Mouse (Mus musculus) spleen, adult 2 months (tissue): ENCODE results near the gene Trappc2l. TPM values are rescaled to one million over a fixed set of nuclear protein-coding genes. Genes with fewer than 3 reads are reported as not detected.

Experiments
- DNase-seq, 2 experiments: peaks; one replicate each; pipeline versions ENCODE4 v3.0.0 to v3.0.0-alpha.2; 2012 to 2021; ENCODE audit warnings: low spot score in 2 of 2, low read depth in 1 of 2
- H3K27ac ChIP-seq: fragments of 200-500 bp; 2 replicates; pipeline ENCODE4 v1.5.1; 2012; ENCODE audit warnings: low read length, inconsistent platforms; ENCODE audit not compliant: insufficient read depth
- H3K27me3 ChIP-seq: fragments of 200-500 bp; 2 replicates; pipeline ENCODE4 v1.6.1; 2012; ENCODE audit warnings: mild to moderate bottlenecking, moderate library complexity, low read length, inconsistent platforms; ENCODE audit not compliant: control insufficient read depth, insufficient read depth
- H3K36me3 ChIP-seq: fragments of 200-500 bp; 2 replicates; pipeline ENCODE4 v1.6.1; 2012; ENCODE audit warnings: mild to moderate bottlenecking, low read length, inconsistent platforms; ENCODE audit not compliant: control insufficient read depth, insufficient read depth
- H3K4me1 ChIP-seq: fragments of 200-500 bp; 2 replicates; pipeline ENCODE4 v1.6.1; 2011; ENCODE audit warnings: inconsistent platforms; ENCODE audit not compliant: control insufficient read depth, insufficient read depth, insufficient read length
- H3K4me3 ChIP-seq: fragments of 200-500 bp; 2 replicates; pipeline ENCODE4 v1.5.1; 2011; ENCODE audit warnings: mild to moderate bottlenecking, inconsistent platforms; ENCODE audit not compliant: insufficient read depth, insufficient read length; ENCODE audit errors: extremely low read depth
- CTCF ChIP-seq: fragments of 200-500 bp; IDR thresholded peaks from 2 replicates; pipeline ENCODE4 v1.5.1; 2011; ENCODE audit warnings: mild to moderate bottlenecking, inconsistent platforms; ENCODE audit not compliant: insufficient read depth, insufficient read length, insufficient replicate concordance; ENCODE audit errors: extremely low read depth
- POLR2A ChIP-seq: fragments of 200-500 bp; IDR thresholded peaks from 2 replicates; pipeline ENCODE4 v1.6.1; 2011; ENCODE audit warnings: low read depth, low read length, inconsistent platforms
- WGBS: fragments of 180-500 bp; shearing (Covaris S2); methylation state at CpG from one replicate; pipeline ENCODE4 v1.1.7; 2018; 5-methylcytosine and 5-hydroxymethylcytosine counted together
- polyA plus RNA-seq: library from polyadenylated mRNA; depleted of rRNA; stranded (reverse); fragments of >200 nt; gene quantifications from 2 replicates; pipeline ENCODE4 v1.2.3, GENCODE M21; 2012

The Trappc2l gene
- polyA plus RNA-seq, 1 experiment, result 133 TPM

DNA sequence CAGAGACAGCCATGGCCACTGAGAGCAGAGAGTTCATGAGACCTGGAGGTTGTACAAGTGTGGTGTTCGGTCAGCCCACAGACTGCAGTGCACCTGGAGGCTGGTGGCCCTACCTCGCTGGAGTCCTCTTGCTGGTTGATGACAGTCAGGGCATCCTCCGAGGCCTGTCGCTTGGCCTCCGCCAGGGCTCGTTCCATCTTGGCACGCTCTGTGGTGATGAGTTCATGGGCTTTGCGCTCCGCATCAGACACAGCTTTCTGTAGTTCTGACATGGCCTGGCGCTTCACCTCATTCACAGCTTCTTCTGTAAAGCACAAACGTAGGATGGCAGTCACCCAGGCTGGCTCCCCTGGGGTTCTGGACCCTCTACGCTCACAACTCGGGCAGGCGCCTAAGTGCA is 21.8 kb downstream of the Trappc2l start:
- no peak for DNase-seq
- 96% methylated on average over 14 of the region's 14 CpGs for WGBS
- TF ChIP-seq POLR2A (no peak), CTCF (no peak)
- H3K4me1 ChIP-seq, result no peaks in the 10 kb centered on the region
- peaks cover 58% of the 10 kb centered on the region for H3K36me3 ChIP-seq
- H3K27ac ChIP-seq, result no peak overlapping the region
- no peaks in the 10 kb centered on the region for H3K27me3 ChIP-seq
- no peak overlapping the region for H3K4me3 ChIP-seq

DNA sequence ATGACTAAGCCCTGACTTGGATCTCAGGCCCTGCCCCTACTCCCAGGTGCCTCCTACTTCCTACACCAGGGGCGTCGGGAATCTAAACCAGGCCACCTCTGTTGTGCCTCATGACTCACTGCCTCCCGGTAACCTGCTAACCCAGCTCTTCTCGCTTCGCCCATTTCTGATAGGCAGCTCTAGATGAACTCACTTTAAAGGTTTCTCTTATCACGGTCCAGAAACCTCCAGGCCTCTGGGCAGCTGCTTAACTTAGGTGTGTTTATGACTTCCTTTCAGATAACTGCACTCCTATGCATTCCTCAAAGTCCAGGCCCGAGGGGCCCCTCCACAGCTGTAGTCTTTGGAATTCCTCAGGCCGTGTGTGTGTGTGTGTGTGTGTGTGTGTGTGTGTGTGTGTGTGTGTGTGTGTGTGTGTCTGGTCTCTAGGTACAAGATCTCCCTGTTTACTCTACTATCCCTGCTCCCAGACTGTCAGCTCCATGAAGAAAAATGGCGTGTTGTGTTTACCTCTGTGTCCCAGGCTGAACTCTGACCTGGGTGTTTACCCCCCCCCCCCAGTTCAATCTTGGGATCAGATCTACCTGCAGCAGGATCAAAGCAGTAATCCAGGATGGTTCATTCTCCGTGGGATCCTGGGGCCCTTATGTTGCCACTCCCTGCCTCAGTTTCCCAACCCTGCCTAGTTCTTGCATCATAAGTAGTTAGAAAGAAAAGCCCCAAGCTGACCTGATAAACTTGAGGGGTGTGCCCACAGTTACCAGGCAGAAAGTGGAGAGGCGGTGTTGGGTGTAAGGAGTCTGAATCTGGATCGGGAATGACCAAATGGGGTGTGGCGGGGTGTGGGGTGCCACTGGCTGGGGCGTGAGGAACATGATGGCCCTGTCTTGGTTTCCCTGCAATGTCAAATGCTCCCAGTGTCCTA is 24.7 kb downstream of the Trappc2l start:
- WGBS, result 82% methylated on average over 14 of the region's 14 CpGs
- no peak for TF ChIP-seq CTCF
- TF ChIP-seq POLR2A, result no peak
- Histone ChIP-seq H3K4me3 (no peak overlapping the region), H3K4me1 (no peaks in the 10 kb centered on the region), H3K27me3 (no peaks in the 10 kb centered on the region), H3K27ac (no peak overlapping the region), H3K36me3 (peaks cover 61% of the 10 kb centered on the region)
- DNase-seq, result no peak

DNA sequence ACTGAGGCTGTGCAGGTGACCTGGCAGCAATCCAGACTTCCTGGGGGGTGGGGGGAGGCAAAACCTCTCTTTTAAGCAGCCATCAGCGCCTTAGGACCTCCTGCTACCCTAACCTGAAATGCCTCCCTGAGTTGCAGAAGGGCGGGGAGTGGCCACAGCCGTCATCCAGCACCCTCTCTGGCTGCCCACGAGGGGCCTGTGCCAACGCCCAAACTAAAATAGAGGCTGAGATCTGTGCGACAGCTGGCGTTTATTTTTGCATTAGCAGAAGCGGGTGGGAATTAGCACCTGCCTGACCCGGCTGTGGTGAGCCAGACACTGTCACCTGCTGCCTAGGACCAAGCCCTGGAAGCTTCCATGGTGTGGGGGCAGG is 25.3 kb downstream of the Trappc2l start:
- TF ChIP-seq POLR2A (no peak), CTCF (no peak)
- Histone ChIP-seq H3K4me1 (no peaks in the 10 kb centered on the region), H3K36me3 (peaks cover 66% of the 10 kb centered on the region), H3K27me3 (no peaks in the 10 kb centered on the region), H3K4me3 (no peak overlapping the region), H3K27ac (no peak overlapping the region)
- no peak for DNase-seq
- 67% methylated on average over 9 of the region's 9 CpGs for WGBS

DNA sequence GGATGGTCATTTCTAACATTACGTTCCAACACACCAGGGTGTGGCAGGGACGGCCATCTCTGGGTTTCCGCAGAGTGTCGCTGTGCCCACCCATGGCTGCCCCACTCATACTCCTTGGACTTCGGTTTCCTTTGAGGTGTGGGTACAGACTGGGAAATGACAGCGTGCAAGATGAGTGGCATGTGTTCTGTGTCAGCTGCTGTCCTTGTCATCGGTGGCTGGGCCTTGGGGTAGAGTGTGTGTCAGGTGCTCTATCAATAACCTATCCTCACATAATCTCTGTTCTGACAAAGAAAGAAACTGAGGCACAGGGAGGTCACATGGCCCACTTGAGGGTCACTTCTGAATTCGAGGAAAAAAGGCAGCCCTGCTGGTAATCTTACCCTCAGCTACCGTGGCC is 25.8 kb downstream of the Trappc2l start:
- WGBS, result 92% methylated on average over 9 of the region's 9 CpGs

DNA sequence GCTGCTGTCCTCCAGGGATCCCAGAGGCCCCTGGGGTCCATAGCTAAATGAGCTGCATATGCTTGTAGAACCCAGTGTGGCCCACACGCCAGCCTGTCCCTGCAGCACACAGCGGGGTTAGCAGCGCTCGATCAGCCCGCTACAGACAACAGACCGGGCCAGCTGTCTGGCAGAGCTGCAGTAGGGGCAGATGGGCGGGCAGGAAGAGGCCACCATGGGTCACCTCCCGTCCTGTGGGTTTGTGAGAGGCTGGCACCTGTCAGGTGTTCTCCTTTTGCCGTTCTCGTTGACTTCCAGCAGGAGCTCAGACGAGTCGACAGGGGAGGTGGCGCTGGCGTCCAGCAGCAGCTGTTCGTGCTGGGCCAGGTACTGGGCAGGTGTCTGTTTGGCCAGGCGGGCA is 27.2 kb downstream of the Trappc2l start:
- 85% methylated on average over 16 of the region's 16 CpGs for WGBS
- H3K27ac ChIP-seq, result no peak overlapping the region
- H3K4me1 ChIP-seq, result no peaks in the 10 kb centered on the region
- peaks cover 72% of the 10 kb centered on the region for H3K36me3 ChIP-seq
- TF ChIP-seq POLR2A, result no peak
- TF ChIP-seq CTCF, result no peak
- no peak for DNase-seq
- no peaks in the 10 kb centered on the region for H3K27me3 ChIP-seq
- H3K4me3 ChIP-seq, result no peak overlapping the region

More for the DNA sequence above, 25.8 kb downstream of the Trappc2l start:
- Histone ChIP-seq H3K27ac (no peak overlapping the region), H3K27me3 (no peaks in the 10 kb centered on the region), H3K4me3 (no peak overlapping the region), H3K4me1 (no peaks in the 10 kb centered on the region), H3K36me3 (peaks cover 70% of the 10 kb centered on the region)
- DNase-seq, result no peak
- TF ChIP-seq POLR2A, result no peak

DNA sequence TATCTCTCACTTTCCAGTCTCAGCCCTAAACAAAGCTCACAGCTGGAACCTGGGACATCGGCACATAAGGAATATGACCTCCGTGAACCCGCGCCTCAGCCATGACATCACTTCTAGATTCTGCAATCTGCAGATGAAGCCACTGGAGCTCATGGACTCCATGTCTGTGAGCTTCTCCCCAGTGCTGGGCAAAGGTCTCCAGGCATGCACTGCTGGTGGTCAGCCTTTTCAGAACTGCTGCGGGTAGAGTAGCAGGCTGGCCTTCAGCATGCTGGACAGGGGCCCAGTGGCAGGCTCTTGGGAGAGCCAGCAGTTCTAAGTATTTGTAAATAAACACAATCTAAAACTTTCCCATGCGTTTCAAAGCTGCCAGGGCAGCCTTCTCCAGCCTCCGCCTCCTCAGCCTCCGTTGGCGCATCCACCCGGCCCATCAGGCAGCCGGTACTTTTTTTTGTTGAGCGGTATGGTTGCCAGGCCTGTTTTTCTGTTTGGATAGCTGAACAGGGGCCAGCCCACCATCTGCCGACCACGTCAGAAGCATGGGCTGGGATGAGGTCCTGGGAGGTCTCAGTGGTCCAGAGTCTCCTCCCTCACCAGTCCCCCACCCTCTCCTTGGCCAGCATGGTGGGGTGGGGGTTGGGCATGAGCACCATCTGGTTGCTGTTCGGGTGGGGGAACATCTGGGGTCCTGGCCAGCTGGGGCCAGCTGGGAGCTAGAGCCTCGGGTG is 28.2 kb downstream of the Trappc2l start:
- Histone ChIP-seq H3K4me1 (no peaks in the 10 kb centered on the region), H3K36me3 (peaks cover 66% of the 10 kb centered on the region)
- WGBS, result 89% methylated on average over 16 of the region's 16 CpGs

More for the DNA sequence above, 28.2 kb downstream of the Trappc2l start:
- H3K27me3 ChIP-seq, result no peaks in the 10 kb centered on the region
- no peak overlapping the region for H3K27ac ChIP-seq
- no peak overlapping the region for H3K4me3 ChIP-seq
- TF ChIP-seq POLR2A (no peak), CTCF (no peak)
- no peak for DNase-seq
